Mouse (Mus musculus) olfactory bulb, adult 2 months (tissue): ENCODE results near the gene Ptgr2. TPM values are rescaled to one million over a fixed set of nuclear protein-coding genes. Genes with fewer than 3 reads are reported as not detected.
"Not testable (repeated sequence)": the region's sequence is repeated elsewhere in the genome, so short reads cannot be mapped to it uniquely, and the experiment has no call there.

Source experiments
- H3K27ac ChIP-seq: fragments of 200-500 bp; 2 replicates; pipeline ENCODE4 v1.5.1; 2012; ENCODE audit warnings: low read depth, low read length; ENCODE audit not compliant: insufficient read depth
- H3K4me1 ChIP-seq: fragments of 200-500 bp; 2 replicates; pipeline ENCODE4 v1.6.1; 2012; ENCODE audit warnings: low read length; ENCODE audit not compliant: control insufficient read depth, insufficient read depth
- H3K4me3 ChIP-seq: fragments of 200-500 bp; 2 replicates; pipeline ENCODE4 v1.5.1; 2012; ENCODE audit warnings: mild to moderate bottlenecking, low read depth, low read length, moderate library complexity; ENCODE audit not compliant: insufficient read depth
- CTCF ChIP-seq: fragments of 200-500 bp; IDR thresholded peaks from 2 replicates; pipeline ENCODE4 v1.5.1; 2012; ENCODE audit warnings: low read depth, mild to moderate bottlenecking, low read length, moderate library complexity; ENCODE audit not compliant: insufficient read depth
- POLR2A ChIP-seq: fragments of 200-500 bp; IDR thresholded peaks from 2 replicates; pipeline ENCODE4 v1.6.1; 2012; ENCODE audit warnings: mild to moderate bottlenecking, low read depth, low read length, moderate library complexity; ENCODE audit not compliant: insufficient read depth
- WGBS: fragments of 180-500 bp; shearing (Covaris S2); methylation state at CpG from one replicate; pipeline ENCODE4 v1.1.7; 2018; 5-methylcytosine and 5-hydroxymethylcytosine counted together
- polyA plus RNA-seq: library from polyadenylated mRNA; stranded (reverse); fragments of >200 nt; gene quantifications from 2 replicates; pipeline ENCODE4 v1.2.4, GENCODE M21; 2012; ENCODE audit warnings: low replicate concordance; ENCODE audit not compliant: missing spikeins, insufficient read depth, insufficient read length

Ptgr2 gene
- polyA plus RNA-seq, result not detected in 2 replicates

GRCm38 (mm10) chr12:84284885-84285592 is at the start of gene Ptgr2:
TSS of gene Ptgr2 (plus strand) at chr12:84285232.
- H3K4me1 ChIP-seq, result no peaks in the 10 kb centered on the region
- TF ChIP-seq POLR2A (peak; percentile 83), CTCF (no peak)
- H3K27ac ChIP-seq, result peak within 1 kb of the TSS; percentile 61
- under 1% methylated on average over 39 of the region's 39 CpGs for WGBS
- peak within 1 kb of the TSS; percentile 72 for H3K4me3 ChIP-seq

- 92% methylated on average over 6 of the region's 6 CpGs for WGBS
- Histone ChIP-seq H3K4me1 (no peaks in the 10 kb centered on the region), H3K27ac (no peak overlapping the region), H3K4me3 (no peak overlapping the region)
- TF ChIP-seq CTCF (no peak), POLR2A (no peak)
Measured at GRCm38 (mm10) chr12:84235577-84235976, 49.5 kb upstream of the Ptgr2 start.

DNA sequence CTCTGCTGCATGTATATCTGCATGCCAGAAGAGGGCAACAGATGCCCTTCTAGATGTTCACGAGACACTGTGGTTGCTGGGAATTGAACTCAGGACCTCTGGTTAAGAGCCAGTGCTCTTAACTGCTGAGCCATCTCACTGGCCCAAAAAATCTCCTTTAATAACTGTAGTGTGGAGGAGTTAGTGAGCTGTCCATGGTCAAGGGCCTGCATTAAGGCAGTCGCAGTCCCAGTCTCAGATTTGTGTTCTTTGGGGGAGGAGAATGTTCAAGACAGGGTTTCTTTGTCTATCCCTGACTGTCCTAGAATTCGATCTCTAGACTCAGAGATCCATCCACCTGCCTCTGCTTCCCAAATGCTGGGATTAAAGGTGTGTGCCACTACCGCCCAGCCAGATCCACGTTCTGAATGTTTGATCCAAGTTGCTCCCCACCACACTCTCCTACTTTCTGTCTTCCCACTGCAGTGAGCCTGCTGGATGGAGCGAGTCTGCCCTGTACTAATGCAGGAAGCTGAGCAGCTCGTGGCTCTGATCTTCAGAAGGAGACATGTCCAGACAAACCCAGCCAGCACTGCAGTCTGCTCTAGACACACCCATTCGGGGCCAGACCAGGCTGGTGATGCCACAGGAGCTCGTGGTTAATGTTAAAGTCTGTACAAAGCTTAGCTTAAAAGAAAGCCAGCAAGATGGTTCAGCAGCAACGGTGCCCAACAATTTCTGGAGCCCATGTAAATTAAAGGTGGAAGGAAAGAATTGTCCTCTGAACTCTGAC is 48.9 kb upstream of the Ptgr2 start:
- 87% methylated on average over 10 of the region's 10 CpGs for WGBS
- Histone ChIP-seq H3K27ac (no peak overlapping the region), H3K4me3 (no peak overlapping the region), H3K4me1 (no peaks in the 10 kb centered on the region)
- TF ChIP-seq CTCF (no peak), POLR2A (no peak)

DNA sequence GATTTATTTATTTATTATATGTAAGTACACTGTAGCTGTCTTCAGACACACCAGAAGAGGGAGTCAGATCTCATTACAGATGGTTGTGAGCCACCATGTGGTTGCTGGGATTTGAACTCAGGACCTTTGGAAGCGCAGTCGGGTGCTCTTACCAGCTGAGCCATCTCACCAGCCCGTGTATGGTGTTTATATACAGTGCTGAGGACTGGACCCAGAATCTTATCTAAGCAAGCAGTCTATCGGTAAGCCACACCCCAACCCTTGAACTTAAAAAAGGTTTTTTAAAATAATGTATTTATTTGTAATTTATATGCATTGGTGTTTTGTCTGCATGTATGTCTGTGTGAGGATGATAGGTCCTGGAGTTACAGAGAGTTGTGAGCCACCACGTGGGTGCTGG is 48.0 kb upstream of the Ptgr2 start:
- H3K27ac ChIP-seq, result not testable (repeated sequence)

GRCm38 (mm10) chr12:84243076-84243770 is 41.8 kb upstream of the Ptgr2 start:
- Histone ChIP-seq H3K27ac (no peak overlapping the region; the same call in 1 of the 2 replicates), H3K4me3 (no peak overlapping the region), H3K4me1 (no peaks in the 10 kb centered on the region)
- TF ChIP-seq CTCF (no peak), POLR2A (no peak)
- 88% methylated on average over 7 of the region's 7 CpGs for WGBS

More for the DNA sequence above, 48.0 kb upstream of the Ptgr2 start:
- not testable (repeated sequence) for H3K4me3 ChIP-seq, H3K4me1 ChIP-seq
- 93% methylated on average over 5 of the region's 5 CpGs for WGBS

- WGBS, result 71% methylated on average over 5 of the region's 5 CpGs
- TF ChIP-seq CTCF (no peak), POLR2A (no peak)
- Histone ChIP-seq H3K4me1 (no peaks in the 10 kb centered on the region), H3K4me3 (no peak overlapping the region), H3K27ac (no peak overlapping the region)
Measured at GRCm38 (mm10) chr12:84245683-84246082, 39.3 kb upstream of the Ptgr2 start.

DNA sequence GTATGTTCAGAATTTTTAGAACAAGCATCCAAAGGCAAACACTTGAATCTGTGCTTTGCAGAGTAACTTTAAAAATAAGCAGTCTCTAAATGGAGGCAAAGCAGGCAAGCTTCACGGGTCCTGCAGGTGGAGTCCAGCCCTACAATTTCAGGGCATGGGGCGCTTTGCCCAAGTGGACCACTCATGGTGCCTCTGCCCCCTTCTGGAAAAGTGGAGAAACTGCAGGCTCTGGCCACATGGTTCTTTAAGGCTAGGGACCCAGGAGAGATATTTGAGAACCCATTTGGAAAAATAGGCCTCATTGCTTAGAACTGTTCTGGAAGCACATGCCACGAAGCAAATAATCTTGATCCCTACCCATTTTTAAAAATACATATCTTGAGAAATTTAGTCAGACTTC is 35.8 kb upstream of the Ptgr2 start:
- 14% methylated on average over 3 of the region's 3 CpGs for WGBS
- H3K4me3 ChIP-seq, result no peak overlapping the region

GRCm38 (mm10) chr12:84252811-84253210 is 32.2 kb upstream of the Ptgr2 start:
- WGBS, result 89% methylated on average over 5 of the region's 5 CpGs
- Histone ChIP-seq H3K4me1 (no peaks in the 10 kb centered on the region), H3K4me3 (no peak overlapping the region), H3K27ac (no peak overlapping the region)
- TF ChIP-seq POLR2A (no peak), CTCF (no peak)

More for the DNA sequence above, 35.8 kb upstream of the Ptgr2 start:
- Histone ChIP-seq H3K27ac (no peak overlapping the region), H3K4me1 (no peaks in the 10 kb centered on the region)
- TF ChIP-seq POLR2A (no peak), CTCF (peak; percentile 70)

DNA sequence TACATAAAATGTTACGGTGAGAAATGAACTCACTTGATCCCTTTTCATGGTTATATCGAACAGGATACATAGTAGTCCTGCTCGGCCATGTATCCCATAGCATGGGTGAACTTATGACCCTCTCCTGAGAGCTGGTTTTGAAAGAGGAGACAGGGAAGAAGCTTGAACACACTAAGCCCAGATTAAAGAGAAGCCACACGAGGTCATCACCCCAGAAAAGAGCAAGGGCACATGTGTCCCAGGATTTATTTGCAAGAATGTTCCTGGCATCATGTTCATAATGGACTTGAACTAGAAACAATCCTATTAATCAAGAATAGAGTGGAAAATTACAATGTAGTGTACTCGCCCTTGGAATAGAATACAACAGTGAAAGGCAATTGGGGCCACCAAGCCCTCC is 30.1 kb upstream of the Ptgr2 start:
- no peaks in the 10 kb centered on the region for H3K4me1 ChIP-seq
- H3K4me3 ChIP-seq, result no peak overlapping the region
- WGBS, result 85% methylated on average over 5 of the region's 5 CpGs
- TF ChIP-seq CTCF (no peak), POLR2A (no peak)
- no peak overlapping the region for H3K27ac ChIP-seq
